Mouse (Mus musculus) small intestine, adult 2 months (tissue): ENCODE measurements around the gene Gzmm. TPM values are rescaled to one million over a fixed set of nuclear protein-coding genes. Genes with fewer than 3 reads are reported as not detected.

ENCODE experiments used
- H3K27ac ChIP-seq: fragments of 200-500 bp; 2 replicates; pipeline ENCODE4 v1.5.1; 2012; ENCODE audit warnings: low read depth, low read length, control low read depth, inconsistent platforms; ENCODE audit not compliant: insufficient read depth
- H3K27me3 ChIP-seq: fragments of 200-500 bp; 2 replicates; pipeline ENCODE4 v1.6.1; 2012; ENCODE audit warnings: mild to moderate bottlenecking, moderate library complexity, low read length, inconsistent platforms; ENCODE audit not compliant: control insufficient read depth, insufficient read depth
- H3K36me3 ChIP-seq: fragments of 200-500 bp; 2 replicates; pipeline ENCODE4 v1.6.1; 2012; ENCODE audit warnings: mild to moderate bottlenecking, low read length, control low read depth, inconsistent platforms; ENCODE audit not compliant: control insufficient read depth, insufficient read depth
- H3K4me1 ChIP-seq: fragments of 200-500 bp; 2 replicates; pipeline ENCODE4 v1.6.1; 2012; ENCODE audit warnings: low read length, inconsistent platforms, mixed read lengths; ENCODE audit not compliant: control insufficient read depth, insufficient read depth, insufficient read length
- H3K4me3 ChIP-seq: fragments of 200-500 bp; 2 replicates; pipeline ENCODE4 v1.5.1; 2012; ENCODE audit warnings: low read depth, mild to moderate bottlenecking, control low read depth, inconsistent platforms, low read length, moderate library complexity
- CTCF ChIP-seq: fragments of 200-500 bp; IDR thresholded peaks from 2 replicates; pipeline ENCODE4 v1.5.1; 2012; ENCODE audit warnings: low read depth, mild to moderate bottlenecking, control low read depth, inconsistent platforms, low read length, moderate library complexity, mixed read lengths; ENCODE audit not compliant: insufficient replicate concordance, insufficient read length; ENCODE audit errors: extremely low read depth
- POLR2A ChIP-seq: fragments of 200-500 bp; IDR thresholded peaks from 2 replicates; pipeline ENCODE4 v1.6.1; 2012; ENCODE audit warnings: low read depth, mild to moderate bottlenecking, control low read depth, inconsistent platforms, low read length, moderate library complexity
- WGBS: fragments of 180-500 bp; shearing (Covaris S2); methylation state at CpG from one replicate; pipeline ENCODE4 v1.1.7; 2018; 5-methylcytosine and 5-hydroxymethylcytosine counted together
- polyA plus RNA-seq: library from polyadenylated mRNA; depleted of rRNA; stranded (reverse); fragments of >200 nt; gene quantifications from 2 replicates; pipeline ENCODE4 v1.2.3, GENCODE M21; 2012

Gene Gzmm
- polyA plus RNA-seq, 1 experiment: 0.52 TPM

DNA sequence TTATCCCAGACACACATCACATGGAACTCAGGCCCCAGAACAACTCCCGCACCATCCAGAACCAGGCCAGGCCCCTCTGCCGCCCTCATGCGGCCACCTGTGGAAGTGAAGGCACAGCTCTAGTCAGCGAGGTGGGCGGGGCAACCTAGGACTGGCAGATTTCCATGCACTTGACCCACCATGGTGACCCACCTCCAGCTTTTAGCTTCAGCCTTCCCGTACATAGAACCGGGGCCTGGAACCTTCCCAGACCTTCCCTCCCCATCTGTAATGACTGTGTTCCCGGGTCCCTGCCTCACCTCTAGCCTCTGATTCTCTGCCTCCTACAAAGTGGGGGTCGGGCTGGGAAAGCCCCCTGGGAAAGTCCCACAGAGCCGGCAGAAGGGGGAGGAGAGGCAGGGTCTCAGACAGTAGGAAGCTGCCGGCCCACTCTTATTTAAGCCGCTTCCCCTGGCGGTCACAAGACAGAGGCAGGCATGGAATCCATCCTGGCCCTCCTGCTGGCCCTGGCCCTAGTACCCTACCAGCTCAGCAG is 24.6 kb upstream of the Gzmm start, which contains the start of gene Madcam1:
Madcam1 (plus strand) TSS at position 429 of the 535 bp plus-strand sequence.
- 15% methylated on average over 13 of the region's 13 CpGs for WGBS
- no peaks in the 10 kb centered on the region for H3K27me3 ChIP-seq
- TF ChIP-seq CTCF: peak; percentile 89
- TF ChIP-seq POLR2A: no peak
- H3K4me1 ChIP-seq: no peaks in the 10 kb centered on the region
- H3K27ac ChIP-seq: no peak within 1 kb of the TSS
- H3K4me3 ChIP-seq: no peak within 1 kb of the TSS
- H3K36me3 ChIP-seq: no peaks in the 10 kb centered on the region

DNA sequence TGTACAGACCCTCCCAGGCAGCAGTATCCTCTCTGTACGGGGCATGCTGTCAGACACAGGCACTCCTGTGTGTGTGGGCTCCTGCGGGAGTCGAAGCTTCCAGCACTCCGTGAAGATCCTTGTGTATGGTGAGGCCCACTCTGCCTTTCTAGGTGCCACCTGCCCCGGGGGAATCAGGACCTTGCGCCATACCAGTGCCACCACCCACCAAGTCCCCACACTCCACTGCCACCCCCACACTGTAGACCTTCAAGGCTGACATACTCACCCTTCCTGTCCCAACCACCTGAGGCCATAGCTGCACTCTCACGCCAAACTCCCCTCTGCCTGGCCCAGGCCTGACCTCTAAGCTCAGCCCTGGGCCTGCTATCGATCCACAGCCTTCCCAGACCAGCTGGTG is 23.8 kb upstream of the Gzmm start:
- TF ChIP-seq CTCF (no peak), POLR2A (no peak)
- no peak overlapping the region for H3K4me3 ChIP-seq
- no peaks in the 10 kb centered on the region for H3K27me3 ChIP-seq
- WGBS: 79% methylated on average over 8 of the region's 8 CpGs
- H3K27ac ChIP-seq: no peak overlapping the region
- H3K36me3 ChIP-seq: no peaks in the 10 kb centered on the region
- peaks cover 3% of the 10 kb centered on the region; the same call in 1 of the 2 replicates for H3K4me1 ChIP-seq

DNA sequence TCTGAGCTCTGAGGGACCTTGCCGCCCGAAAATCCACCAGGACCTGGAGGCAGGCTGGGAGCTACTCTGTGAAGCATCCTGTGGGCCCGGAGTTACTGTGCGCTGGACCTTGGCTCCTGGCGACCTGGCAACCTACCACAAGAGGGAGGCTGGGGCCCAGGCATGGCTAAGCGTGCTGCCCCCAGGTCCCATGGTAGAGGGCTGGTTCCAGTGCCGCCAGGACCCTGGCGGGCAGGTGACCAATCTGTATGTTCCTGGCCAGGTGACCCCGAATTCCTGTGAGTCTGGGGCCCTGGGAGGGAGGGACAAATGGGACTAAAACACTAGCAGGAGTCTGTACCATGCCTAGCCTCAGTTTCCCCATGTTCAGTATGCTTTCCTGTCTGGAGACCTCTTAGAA is 22.3 kb upstream of the Gzmm start:
- Histone ChIP-seq H3K4me3 (no peak overlapping the region), H3K36me3 (no peaks in the 10 kb centered on the region), H3K4me1 (peaks cover 8% of the 10 kb centered on the region), H3K27me3 (no peaks in the 10 kb centered on the region), H3K27ac (no peak overlapping the region)
- WGBS: 61% methylated on average over 9 of the region's 9 CpGs
- TF ChIP-seq CTCF (no peak), POLR2A (no peak)

DNA sequence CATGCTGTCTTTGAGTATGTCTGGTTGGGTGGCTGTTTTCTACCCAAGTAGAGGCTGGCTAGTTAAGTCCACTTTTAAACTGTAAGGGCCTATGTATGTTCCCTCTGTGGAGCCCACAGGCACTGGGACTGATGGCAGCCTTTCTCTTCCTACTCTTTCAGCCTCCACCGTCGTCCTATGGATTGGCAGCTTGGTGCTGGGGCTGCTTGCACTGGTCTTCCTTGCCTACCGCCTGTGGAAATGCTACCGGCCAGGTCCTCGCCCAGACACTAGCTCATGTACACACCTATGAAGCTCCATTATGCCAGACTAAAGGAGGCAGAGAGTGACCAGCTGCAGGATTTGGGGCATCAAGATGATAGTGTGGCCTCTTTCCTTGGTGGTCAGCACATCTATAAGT is 20.7 kb upstream of the Gzmm start:
- Histone ChIP-seq H3K4me3 (no peak overlapping the region), H3K27me3 (no peaks in the 10 kb centered on the region), H3K36me3 (peaks cover 2% of the 10 kb centered on the region; the same call in 1 of the 2 replicates), H3K4me1 (peaks cover 8% of the 10 kb centered on the region), H3K27ac (no peak overlapping the region)
- 78% methylated on average over 5 of the region's 5 CpGs for WGBS
- no peak for TF ChIP-seq CTCF
- no peak for TF ChIP-seq POLR2A

DNA sequence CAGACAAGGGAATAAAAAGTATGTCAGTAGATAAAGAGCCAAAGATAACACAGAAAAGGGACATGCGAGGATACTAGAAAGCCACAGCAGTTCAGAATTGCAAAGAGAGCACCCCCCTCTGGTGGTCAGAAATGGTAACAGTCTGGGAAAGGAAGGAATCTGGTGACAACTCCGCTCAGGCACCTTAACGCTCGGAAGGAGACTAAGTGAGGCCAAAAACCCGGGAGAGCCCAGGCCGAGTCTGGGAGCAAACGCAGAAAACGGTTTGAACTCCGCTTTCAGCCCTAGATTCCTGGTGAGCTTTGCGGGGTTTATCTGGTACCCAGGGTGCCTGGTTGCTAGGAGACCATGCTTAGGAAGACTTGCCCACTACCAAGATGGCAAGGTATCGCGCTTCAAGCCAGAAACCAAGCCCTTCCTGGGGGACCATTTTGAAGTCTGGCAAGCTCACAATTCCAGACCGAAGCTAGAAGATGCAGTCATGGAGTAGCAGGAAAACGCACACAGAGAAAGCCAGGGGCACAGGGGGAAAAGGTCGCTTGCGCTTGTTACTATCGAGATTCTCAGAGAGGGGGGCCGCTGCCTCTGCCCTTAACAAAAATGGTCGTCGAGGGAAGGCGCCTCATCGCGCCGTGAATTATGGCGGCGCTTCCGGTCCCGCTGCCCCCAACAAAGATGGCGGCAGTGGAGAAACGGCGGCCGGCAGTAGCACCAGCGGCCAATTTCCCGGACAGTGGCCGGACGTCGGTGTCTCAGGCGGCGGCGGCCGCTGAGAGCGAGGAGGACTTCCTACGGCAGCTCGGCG is 19.8 kb upstream of the Gzmm start, which contains the start of gene Tpgs1:
Tpgs1 (plus strand) TSS at position 599 of the 805 bp plus-strand sequence.
- Histone ChIP-seq H3K27ac (peak within 1 kb of the TSS; percentile 75), H3K36me3 (peaks cover 2% of the 10 kb centered on the region; the same call in 1 of the 2 replicates), H3K4me1 (peaks cover 8% of the 10 kb centered on the region), H3K27me3 (no peaks in the 10 kb centered on the region), H3K4me3 (peak within 1 kb of the TSS; percentile 88)
- under 1% methylated on average over 45 of the region's 45 CpGs for WGBS
- TF ChIP-seq CTCF (peak; percentile 79; the same call in 1 of the 2 replicates), POLR2A (0 out of 2 replicates have a peak, but pooled peaks have one; percentile 49)

DNA sequence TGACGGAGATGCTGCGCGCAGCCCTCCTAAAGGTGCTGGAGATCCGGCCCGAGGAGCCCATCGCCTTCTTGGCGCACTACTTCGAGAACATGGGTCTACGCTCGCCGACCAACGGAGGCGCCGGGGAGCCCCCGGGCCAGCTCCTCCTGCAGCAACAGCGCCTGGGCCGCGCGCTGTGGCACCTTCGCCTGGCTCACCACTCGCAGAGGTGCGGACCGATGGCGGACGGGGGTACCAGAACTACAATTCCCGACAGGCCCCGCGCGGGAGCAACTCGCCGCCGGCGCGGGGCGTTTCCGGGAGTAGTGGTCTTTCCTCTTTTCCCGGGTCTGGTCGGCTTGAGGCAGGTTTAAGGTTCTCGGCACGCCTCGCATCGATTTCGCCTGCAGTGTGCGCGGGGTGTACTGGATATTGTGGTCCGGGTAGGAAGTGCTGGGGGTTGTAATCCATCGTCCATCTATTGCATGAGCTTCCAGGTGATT is 19.2 kb upstream of the Gzmm start:
- TF ChIP-seq CTCF (no peak), POLR2A (no peak)
- Histone ChIP-seq H3K27me3 (no peaks in the 10 kb centered on the region), H3K4me3 (peak overlapping the region; percentile 88), H3K27ac (peak overlapping the region; percentile 75), H3K4me1 (peaks cover 8% of the 10 kb centered on the region), H3K36me3 (peaks cover 2% of the 10 kb centered on the region; the same call in 1 of the 2 replicates)
- under 1% methylated on average over 47 of the region's 47 CpGs for WGBS
